Mouse (Mus musculus) ES-CJ7 (cell line): ENCODE measurements around the gene Fstl5.
A peak's percentile ranks its signal among the peaks of the same experiment; 100 is the strongest.
"Not testable (repeated sequence)": the region's sequence is repeated elsewhere in the genome, so short reads cannot be mapped to it uniquely, and the experiment has no call there.

Experiments used
- DNase-seq: peaks from one replicate; pipeline ENCODE4 v3.0.0; 2011; ENCODE audit warnings: low read depth, low spot score

Gene Fstl5

GRCm38 (mm10) chr3:76507891-76508290 is 433.8 kb downstream of the Fstl5 start:
- not testable (repeated sequence) for DNase-seq

GRCm38 (mm10) chr3:76508811-76509210 is 434.7 kb downstream of the Fstl5 start:
- DNase-seq: no peak

- DNase-seq: no peak
Measured at GRCm38 (mm10) chr3:76567346-76567745, 493.3 kb downstream of the Fstl5 start.

- no peak for DNase-seq
Measured at GRCm38 (mm10) chr3:76572478-76572877, 498.4 kb downstream of the Fstl5 start.

- no peak for DNase-seq
Measured at GRCm38 (mm10) chr3:76572920-76573541, 499.0 kb downstream of the Fstl5 start.

GRCm38 (mm10) chr3:76593148-76593547 is 519.1 kb downstream of the Fstl5 start:
- no peak for DNase-seq

GRCm38 (mm10) chr3:76620044-76620443 is 546.0 kb downstream of the Fstl5 start:
- no peak for DNase-seq

- no peak for DNase-seq
Measured at GRCm38 (mm10) chr3:76654243-76654642, 580.2 kb downstream of the Fstl5 start.

GRCm38 (mm10) chr3:76670859-76671258 is 596.8 kb downstream of the Fstl5 start:
- DNase-seq: no peak

GRCm38 (mm10) chr3:76676006-76676405 is 601.9 kb downstream of the Fstl5 start:
- DNase-seq: no peak

- no peak for DNase-seq
Measured at GRCm38 (mm10) chr3:76679853-76680545, 605.9 kb downstream of the Fstl5 start.

GRCm38 (mm10) chr3:76680546-76680883 is 606.4 kb downstream of the Fstl5 start:
- no peak for DNase-seq

GRCm38 (mm10) chr3:76697134-76697629 is 623.1 kb downstream of the Fstl5 start:
- DNase-seq: no peak

- DNase-seq: peak; percentile 57
Measured at GRCm38 (mm10) chr3:76739221-76739620, 665.2 kb downstream of the Fstl5 start.
